Mouse (Mus musculus): ENCODE results near the gene Nxph3.

GRCm38 (mm10) chr11:95487237-95487636, 27.1 kb downstream of the Nxph3 start:
- TF ChIP-seq CTCF (IDR thresholded peaks at IDR 0.05; ENCODE audit: low read depth): no peak
- no peak for TF ChIP-seq EP300 (optimal IDR thresholded peaks at IDR 0.05)

Measured in stomach, postnatal 0 days (tissue).